Mouse (Mus musculus): ENCODE data around the gene Aco1. TPM values are rescaled to one million over a fixed set of nuclear protein-coding genes. Genes with fewer than 3 reads are reported as not detected.
"Not testable (repeated sequence)": the region's sequence is repeated elsewhere in the genome, so short reads cannot be mapped to it uniquely, and the experiment has no call there.

Gene Aco1
- total RNA-seq (2021): 10 to 100 TPM; 32.6 to 33.0 TPM

GRCm38 (mm10) chr4:40142743-40143532 lies at the start of gene Aco1:
Gene Aco1 (plus strand): TSS chr4:40143081.
- intact Hi-C loops (cut with DNase I): loop anchor here (5.0 kb wide), 2 partner anchors 134 to 539 kb away; partner anchors contain the start of gene Ndufb6
- DNase-seq (ENCODE audit: low spot score): peak; percentile 97

DNA sequence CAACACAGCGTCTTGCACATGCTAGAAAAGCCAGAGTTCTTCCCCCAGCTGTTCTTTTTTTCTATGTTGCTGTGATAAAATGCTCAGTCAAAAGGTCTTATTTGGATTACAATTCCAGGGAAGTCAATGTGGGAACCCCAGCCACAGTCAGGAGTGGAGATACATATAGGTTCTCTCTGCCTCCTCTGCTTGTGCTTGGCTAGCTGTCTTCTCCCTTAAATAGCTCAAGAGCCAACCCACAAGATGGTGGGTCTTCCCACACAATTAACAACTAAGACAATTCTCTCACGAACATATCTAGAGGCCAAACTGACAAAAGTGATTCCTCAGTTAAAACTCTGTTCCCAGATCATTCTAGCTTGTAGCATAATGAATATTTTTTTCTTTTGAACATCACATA lies 47.9 kb upstream of the Aco1 start:
- DNase-seq (ENCODE audit: low spot score): no peak
- intact Hi-C loops (cut with DNase I): no loop called here

DNA sequence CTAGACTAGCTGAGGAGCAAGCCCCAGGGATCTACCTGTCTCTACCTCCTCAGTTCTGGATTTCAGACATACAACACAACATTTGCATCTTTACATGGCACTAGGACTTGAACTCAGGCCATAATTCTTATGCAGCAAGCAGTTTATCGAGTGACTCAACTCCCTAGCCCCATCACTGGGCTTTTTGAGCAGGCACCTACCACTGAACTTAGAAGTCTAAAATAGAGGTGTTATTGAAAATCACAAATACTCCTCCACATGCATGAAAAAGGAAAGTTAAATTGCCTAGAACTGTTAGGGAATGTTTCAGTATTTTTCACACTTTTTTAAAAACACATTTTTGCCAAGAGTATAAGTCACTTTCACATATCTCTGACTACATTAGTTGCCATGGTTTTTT lies 39.9 kb upstream of the Aco1 start:
- no peak for DNase-seq (ENCODE audit: low spot score)
- intact Hi-C loops (cut with DNase I): no loop called here

DNA sequence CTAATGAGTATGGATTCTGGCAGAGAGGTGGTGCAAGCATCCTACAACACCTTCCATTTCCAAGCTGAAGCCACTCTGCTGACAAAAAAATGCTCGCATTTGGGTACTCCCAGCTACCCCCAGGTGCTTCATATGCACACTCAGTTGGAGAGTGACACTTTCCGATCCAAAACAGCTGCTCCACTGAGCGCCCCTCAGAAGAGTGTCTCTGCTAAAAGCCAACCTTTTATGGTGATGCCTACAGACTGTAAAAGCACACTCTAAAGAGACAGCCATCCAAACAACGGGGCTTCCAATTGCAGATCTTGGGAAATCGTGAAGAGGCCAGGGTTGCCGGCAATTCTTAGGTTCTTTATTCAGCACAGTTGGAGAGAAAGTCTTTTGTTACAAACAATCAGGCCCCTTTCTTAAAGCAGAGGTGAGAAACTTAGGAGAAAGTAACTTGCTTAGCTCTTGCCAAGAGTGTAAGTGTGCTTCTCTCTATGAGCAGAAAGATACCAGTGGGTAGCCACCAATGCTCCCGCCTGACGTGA lies 36.8 kb upstream of the Aco1 start:
- intact Hi-C loops (cut with DNase I): no loop called here
- DNase-seq (ENCODE audit: low spot score): no peak

- no peak for DNase-seq (ENCODE audit: low spot score)
- intact Hi-C loops (cut with DNase I): no loop called here
These were observed 34.9 kb upstream of the Aco1 start for GRCm38 (mm10) chr4:40108030-40108429.

DNA sequence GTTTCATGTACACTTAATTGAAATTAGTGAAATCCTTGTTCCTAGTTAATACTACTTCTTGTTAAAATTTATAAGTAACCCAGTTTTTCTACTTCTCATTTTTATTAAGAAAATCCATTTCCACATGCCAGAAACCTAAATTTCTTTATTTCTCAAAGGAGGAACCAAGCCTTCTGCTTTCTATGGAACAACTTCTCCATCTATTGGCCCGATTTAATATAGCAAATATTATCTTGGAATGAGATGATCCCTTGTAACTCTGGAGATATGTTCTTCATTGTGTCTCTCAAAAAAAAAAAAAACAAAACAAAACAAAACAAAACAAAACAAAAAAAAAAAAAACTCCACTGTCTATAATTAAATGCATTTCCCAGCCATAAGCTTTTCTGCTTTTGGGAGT lies 29.7 kb upstream of the Aco1 start:
- no peak for DNase-seq (ENCODE audit: low spot score)
- intact Hi-C loops (cut with DNase I): no loop called here

DNA sequence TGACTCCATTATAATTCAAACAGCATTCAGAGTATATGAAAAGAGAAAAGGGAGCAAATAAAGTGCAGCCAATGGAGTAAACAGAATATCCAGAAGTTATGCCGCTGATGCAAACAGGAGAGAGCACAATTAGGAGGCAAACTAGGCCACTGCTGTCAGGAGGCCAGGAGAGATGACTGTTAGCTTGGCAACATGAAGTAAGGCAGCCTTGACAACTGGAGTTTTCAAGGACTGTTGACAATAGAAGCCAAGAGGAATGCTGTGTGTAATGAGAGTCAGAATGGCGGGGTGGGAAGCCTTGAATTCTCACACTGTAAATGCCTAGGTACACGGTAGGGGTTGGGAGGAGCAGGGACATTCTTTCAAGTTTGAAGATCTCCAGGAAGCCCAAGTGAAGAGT lies 21.7 kb upstream of the Aco1 start:
- DNase-seq (ENCODE audit: low spot score): no peak
- intact Hi-C loops (cut with DNase I): no loop called here

DNA sequence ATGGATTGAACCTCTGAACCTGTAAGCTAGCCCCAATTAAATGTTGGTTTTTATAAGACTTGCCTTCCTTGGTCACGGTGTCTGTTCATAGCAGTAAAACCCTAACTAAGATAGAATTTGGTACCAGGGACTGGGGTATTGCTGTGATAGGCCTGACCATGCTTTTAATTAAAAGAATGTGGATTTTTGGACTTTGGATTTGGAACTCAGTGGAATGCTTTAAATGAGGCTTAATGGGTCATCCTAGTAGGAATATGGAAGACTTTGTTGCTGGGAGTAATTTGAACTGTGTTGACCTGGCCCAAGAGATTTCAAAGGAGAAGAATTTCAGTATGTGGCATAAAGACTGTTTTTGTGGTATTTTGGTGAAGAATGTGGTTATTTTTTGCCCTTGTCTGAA lies 20.6 kb upstream of the Aco1 start:
- intact Hi-C loops (cut with DNase I): not testable (repeated sequence)

GRCm38 (mm10) chr4:40134468-40135102 lies 8.3 kb upstream of the Aco1 start:
- intact Hi-C loops (cut with DNase I): loop anchor here (1.0 kb wide), 1 partner anchor 151 kb away; no protein-coding TSS in a partner anchor
- DNase-seq (ENCODE audit: low spot score): peak; percentile 40

More for the DNA sequence above, 20.6 kb upstream of the Aco1 start:
- not testable (repeated sequence) for DNase-seq (ENCODE audit: low spot score)

DNA sequence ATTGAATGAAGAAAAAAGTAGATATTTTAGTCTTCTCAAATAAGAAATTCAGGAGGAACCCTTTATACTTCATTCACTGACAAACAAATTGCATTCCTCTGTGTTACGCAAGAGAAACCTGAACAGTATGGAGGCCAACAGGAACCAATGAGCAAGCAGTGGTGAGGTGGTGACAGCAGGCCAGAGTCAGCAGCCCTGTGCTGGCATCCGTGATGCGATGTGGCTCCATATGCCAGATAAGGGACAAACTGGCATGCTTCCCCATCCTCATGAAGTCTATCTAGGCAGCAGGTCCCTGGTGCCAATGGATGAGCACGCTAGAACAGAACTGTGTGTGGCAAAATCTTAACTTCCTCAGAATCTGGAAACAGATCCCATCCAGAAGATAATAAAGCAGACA lies 6.4 kb upstream of the Aco1 start:
- intact Hi-C loops (cut with DNase I): loop anchor here (2.0 kb wide), 1 partner anchor 46 kb away; no protein-coding TSS in a partner anchor
- DNase-seq (ENCODE audit: low spot score): no peak

GRCm38 (mm10) chr4:40139663-40140255 lies 3.1 kb upstream of the Aco1 start:
- intact Hi-C loops (cut with DNase I): loop anchor here (5.0 kb wide), 2 partner anchors 138 to 543 kb away; partner anchors contain the start of gene Ndufb6
- no peak for DNase-seq (ENCODE audit: low spot score)

GRCm38 (mm10) chr4:40143533-40143871 lies 621 bp downstream of the Aco1 start:
- intact Hi-C loops (cut with DNase I): loop anchor here (5.0 kb wide), 2 partner anchors 134 to 539 kb away; partner anchors contain the start of gene Ndufb6
- DNase-seq (ENCODE audit: low spot score): no peak

- DNase-seq (ENCODE audit: low spot score): no peak
- intact Hi-C loops (cut with DNase I): loop anchor here (5.0 kb wide), 2 partner anchors 133 to 538 kb away; partner anchors contain the start of gene Ndufb6
These were observed 1.7 kb downstream of the Aco1 start for GRCm38 (mm10) chr4:40144543-40144942.

DNA sequence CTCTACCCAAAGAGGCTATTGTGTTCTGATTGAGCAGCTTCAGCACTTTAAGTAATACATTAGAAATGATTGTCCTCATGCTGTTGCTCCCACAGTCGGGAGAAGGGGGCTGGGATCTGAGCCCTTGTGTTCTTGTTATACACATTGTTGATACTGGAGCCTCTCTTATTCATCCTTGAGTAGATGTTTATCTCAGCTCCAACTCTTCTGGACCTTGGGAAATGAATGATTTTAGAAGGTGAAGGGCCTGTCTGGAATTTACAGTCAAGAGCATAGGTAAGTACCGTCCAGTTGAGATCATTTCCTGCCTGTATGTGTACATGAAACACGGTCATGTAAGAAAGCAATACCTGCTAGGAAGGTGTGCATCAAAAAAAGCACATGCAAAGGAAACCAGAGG lies 2.1 kb downstream of the Aco1 start:
- no peak for DNase-seq (ENCODE audit: low spot score)
- intact Hi-C loops (cut with DNase I): loop anchor here (5.0 kb wide), 2 partner anchors 132 to 537 kb away; partner anchors contain the start of gene Ndufb6

GRCm38 (mm10) chr4:40148281-40148680 lies 5.4 kb downstream of the Aco1 start:
- no peak for DNase-seq (ENCODE audit: low spot score)
- intact Hi-C loops (cut with DNase I): no loop called here

DNA sequence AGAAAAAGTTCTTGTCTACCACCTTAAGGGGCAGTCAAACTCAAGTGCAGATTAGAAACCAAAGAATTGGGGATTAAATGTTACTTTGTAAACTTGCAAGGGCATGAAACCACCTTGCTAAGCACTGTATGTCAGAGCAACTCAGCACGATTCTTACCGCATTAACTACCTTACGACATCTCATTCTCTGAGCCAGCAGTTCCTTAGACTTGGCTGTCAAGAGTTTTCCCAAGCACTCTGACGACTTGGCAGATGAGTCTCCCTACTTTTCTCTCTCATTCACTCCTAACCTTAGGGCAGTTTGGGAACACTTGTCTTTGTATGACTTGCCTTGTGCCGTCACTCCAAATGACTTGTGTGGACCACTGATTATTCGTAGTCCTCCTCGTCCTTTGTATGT lies 7.2 kb downstream of the Aco1 start:
- intact Hi-C loops (cut with DNase I): no loop called here
- DNase-seq (ENCODE audit: low spot score): no peak

DNA sequence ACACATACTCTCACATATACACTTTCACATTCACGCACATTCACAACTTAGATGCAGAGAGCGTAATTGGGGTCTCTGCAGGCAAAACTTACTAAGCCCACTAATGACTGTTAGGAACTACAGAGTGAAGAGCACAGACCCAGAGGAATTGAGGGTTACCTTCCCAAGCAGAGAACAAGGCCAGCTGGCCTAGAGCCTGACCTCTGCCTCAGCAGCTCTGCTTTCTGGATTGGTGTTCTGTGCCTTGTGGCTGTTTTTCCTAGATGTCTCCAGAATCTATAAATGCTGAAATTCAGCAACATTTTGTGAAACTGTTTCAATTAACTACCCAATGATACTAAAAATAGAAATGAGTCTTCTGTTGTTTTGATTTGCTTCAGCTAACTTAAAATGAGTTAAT lies 9.9 kb downstream of the Aco1 start:
- intact Hi-C loops (cut with DNase I): no loop called here
- no peak for DNase-seq (ENCODE audit: low spot score)

DNA sequence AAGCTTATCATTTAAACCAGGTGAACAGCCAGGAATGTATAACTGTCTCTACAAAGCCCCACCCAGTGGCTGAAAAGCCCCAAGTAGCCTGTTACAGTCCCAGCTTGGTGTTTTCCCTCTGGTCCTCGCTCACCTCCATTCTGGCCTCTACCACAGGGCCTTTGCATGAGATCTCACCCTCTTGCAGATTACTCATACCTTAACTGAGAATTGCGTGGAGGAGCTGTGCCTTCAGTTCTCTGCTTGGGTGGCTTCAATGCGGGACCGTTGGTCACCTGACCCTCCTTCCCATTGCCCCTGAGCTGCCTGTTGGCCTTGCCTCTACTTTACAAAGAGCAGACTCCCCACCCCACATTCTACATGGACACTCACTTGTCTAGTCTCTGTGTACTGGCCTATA lies 10.6 kb downstream of the Aco1 start:
- intact Hi-C loops (cut with DNase I): no loop called here
- no peak for DNase-seq (ENCODE audit: low spot score)

DNA sequence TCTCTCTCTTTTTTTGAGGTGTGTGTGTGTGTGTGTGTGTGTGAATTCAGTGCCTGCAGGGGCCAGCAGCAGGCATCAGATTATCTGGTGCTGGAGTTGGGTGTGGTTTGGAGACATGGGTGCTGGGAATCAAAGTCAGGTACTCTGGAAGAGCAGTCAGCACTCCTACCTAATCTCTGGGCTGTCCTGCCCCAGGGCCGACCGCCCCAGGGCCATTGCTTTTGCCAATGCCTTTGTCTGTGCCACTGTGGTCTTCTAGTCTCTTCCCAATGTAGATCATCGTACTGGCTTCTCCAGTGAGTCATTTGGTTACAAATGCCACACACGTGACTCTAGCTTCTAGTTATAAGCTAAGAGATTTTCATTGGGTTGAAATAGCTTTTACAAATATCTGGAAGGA lies 11.9 kb downstream of the Aco1 start:
- intact Hi-C loops (cut with DNase I): no loop called here
- no peak for DNase-seq (ENCODE audit: low spot score)

DNA sequence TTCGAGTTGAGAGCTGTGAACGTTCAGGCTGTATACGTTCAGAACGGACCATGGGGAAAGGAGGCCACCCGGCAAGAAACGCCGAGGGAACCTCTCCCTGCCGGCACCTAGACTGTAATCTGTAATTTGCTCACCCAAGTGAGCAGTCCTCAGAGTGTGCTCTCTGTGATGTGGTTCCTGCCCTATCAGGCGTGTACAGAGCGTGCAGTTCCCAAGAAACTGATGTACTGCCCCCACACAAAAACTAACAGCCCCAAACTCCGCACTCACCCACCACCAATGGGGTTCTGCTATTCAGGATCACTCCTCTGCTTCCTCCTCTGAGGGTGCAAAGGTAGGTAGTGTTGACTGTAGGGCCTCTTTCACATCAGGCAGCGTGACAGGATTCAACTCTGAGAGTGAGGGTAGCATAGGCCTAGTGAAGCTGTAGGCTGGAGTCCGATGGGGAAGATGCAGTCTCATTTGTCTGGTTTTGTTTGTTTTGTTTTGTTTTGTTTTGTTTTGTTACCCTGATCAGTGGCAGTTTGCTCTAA lies 12.7 kb downstream of the Aco1 start:
- DNase-seq (ENCODE audit: low spot score): no peak

More for the DNA sequence above, 12.7 kb downstream of the Aco1 start:
- intact Hi-C loops (cut with DNase I): no loop called here
